22 mouse cellular contexts compared by ENCODE assay signal in the genomic region with DNA sequence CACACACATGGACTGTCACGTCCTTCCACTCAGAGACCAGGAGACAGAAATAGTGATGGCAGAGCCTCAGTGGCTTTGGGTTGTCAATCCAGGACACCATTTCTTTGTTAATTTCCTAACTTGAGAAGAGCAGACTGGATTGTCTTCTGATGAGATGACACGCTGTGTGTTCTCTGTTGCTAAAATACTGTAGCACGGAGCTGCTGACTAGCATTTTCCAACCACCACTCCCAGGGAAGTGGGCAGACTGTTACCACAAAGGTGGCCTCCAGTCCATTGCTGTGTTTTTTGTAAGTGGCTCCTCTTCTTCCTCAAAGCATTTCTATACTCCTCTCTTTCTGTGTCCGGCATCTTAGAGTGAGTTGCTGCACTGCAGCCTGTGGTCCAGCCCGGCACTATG. TPM values are rescaled to one million over a fixed set of nuclear protein-coding genes. Genes with fewer than 3 reads are reported as not detected.
DNase-seq lines count a peak whose midpoint lies in the region; ATAC-seq lines count a peak whose summit lies in the region.
"Had no signal": no experiment of that assay in that cellular context is flagged by ENCODE, and none has a peak within 500 bp of the region (broad histone marks: within the 10 kb centered on the region; RNA-seq: fewer than 3 reads in every experiment).

No protein-coding gene starts in this region.

- ATAC-seq in CD4-positive, CD25-positive, alpha-beta regulatory T cell, adult 4 months: peak; percentile 48
- peak; percentile 45 for ATAC-seq in granulocyte monocyte progenitor cell, adult 5-6 weeks (replicated peaks; ENCODE audit: poor library complexity, severe bottlenecking)
- ATAC-seq in forebrain, embryonic 16.5 days: no peak
- ATAC-seq: hindbrain, embryonic 16.5 days; Patski had no signal

- H3K36me3 ChIP-seq in megakaryocyte, embryonic 14.5 days (replicated peaks; ENCODE audit: low read length): peaks cover 26% of the 10 kb centered on the region
- no peaks in the 10 kb centered on the region for H3K36me3 ChIP-seq in forebrain, embryonic 16.5 days (ENCODE audit: control insufficient read depth, insufficient read depth)
- H3K36me3 ChIP-seq: embryonic facial prominence, embryonic 15.5 days; forebrain, embryonic 12.5 days; heart, embryonic 10.5 days; limb, embryonic 12.5 days; neural tube, embryonic 12.5 days had no signal

- DNase-seq in 416B (ENCODE audit: low read depth): peak; percentile 84
- DNase-seq in layer of hippocampus, adult 11-12 months (ENCODE audit: low spot score): no peak
- no peak for DNase-seq in kidney, postnatal 25 days
- DNase-seq: adrenal gland, postnatal 36 days; cerebellum, adult 9-11 months; embryo, embryonic 11 days; gastrocnemius, postnatal 25 days; kidney, adult 2 months; kidney, postnatal 14 days; layer of hippocampus, adult 9-11 months; lung, embryonic 14.5 days had no signal

- H3K4me3 ChIP-seq in megakaryocyte, embryonic 14.5 days (replicated peaks): peak overlapping the region; percentile 80
- H3K4me3 ChIP-seq in forebrain, embryonic 16.5 days (replicated peaks; ENCODE audit: low read length): no peak overlapping the region
- H3K4me3 ChIP-seq: embryonic facial prominence, embryonic 15.5 days; forebrain, embryonic 12.5 days; heart, embryonic 10.5 days; limb, embryonic 12.5 days; neural tube, embryonic 12.5 days had no signal

- peaks cover 100% of the 10 kb centered on the region for H3K4me1 ChIP-seq in megakaryocyte, embryonic 14.5 days
- no peaks in the 10 kb centered on the region for H3K4me1 ChIP-seq in forebrain, embryonic 16.5 days (replicated peaks; ENCODE audit: control insufficient read depth, insufficient read depth, low read length)

- no peak overlapping the region for H3K4me2 ChIP-seq in forebrain, embryonic 16.5 days (ENCODE audit: low read length)
- H3K4me2 ChIP-seq: embryonic facial prominence, embryonic 15.5 days; forebrain, embryonic 12.5 days; limb, embryonic 12.5 days; lung, embryonic 14.5 days; neural tube, embryonic 12.5 days had no signal

- no peak overlapping the region for H3K9ac ChIP-seq in forebrain, embryonic 16.5 days (replicated peaks; ENCODE audit: low read depth, low read length)
- H3K9ac ChIP-seq: embryonic facial prominence, embryonic 15.5 days; forebrain, embryonic 12.5 days; limb, embryonic 12.5 days; lung, embryonic 14.5 days; neural tube, embryonic 12.5 days had no signal

- no peaks in the 10 kb centered on the region for H3K9me3 ChIP-seq in megakaryocyte, embryonic 14.5 days
- H3K9me3 ChIP-seq in forebrain, embryonic 16.5 days (ENCODE audit: control insufficient read depth, low read length): no peaks in the 10 kb centered on the region
- H3K9me3 ChIP-seq: embryonic facial prominence, embryonic 15.5 days; forebrain, embryonic 12.5 days; heart, embryonic 10.5 days; limb, embryonic 12.5 days; neural tube, embryonic 12.5 days had no signal

- no peaks in the 10 kb centered on the region for H3K27me3 ChIP-seq in megakaryocyte, embryonic 14.5 days (replicated peaks)
- H3K27me3 ChIP-seq in forebrain, embryonic 16.5 days (replicated peaks; ENCODE audit: control insufficient read depth, insufficient read depth, low read length): no peaks in the 10 kb centered on the region
- H3K27me3 ChIP-seq: embryonic facial prominence, embryonic 15.5 days; forebrain, embryonic 12.5 days; neural tube, embryonic 12.5 days; Patski had no signal

- H3K27ac ChIP-seq in forebrain, embryonic 16.5 days (ENCODE audit: low read length): no peak overlapping the region
- H3K27ac ChIP-seq: embryonic facial prominence, embryonic 15.5 days; forebrain, embryonic 12.5 days; heart, embryonic 10.5 days; limb, embryonic 12.5 days; neural tube, embryonic 12.5 days had no signal

- WGBS in forebrain, embryonic 16.5 days: 94% methylated on average over 5 of the region's 5 CpGs

RNA-seq across cellular contexts. Expression of a gene that starts 39.4 kb away (rescaled TPM):
- 10 to 100 TPM; 23.7 to 25.2 TPM for polyA plus RNA-seq in CD4-positive, CD25-positive, alpha-beta regulatory T cell, adult 4 months (2017; shearing (Covaris generic))
- total RNA-seq in granulocyte monocyte progenitor cell, adult 5-6 weeks (2014; fragmentation: Nextera tagmentation): 29.3 TPM in 2 replicates
- total RNA-seq in granulocyte monocyte progenitor cell, adult 5-6 weeks (2017): 15.6 and 16.7 TPM in 2 replicates
- 1.6 and 39.5 TPM in 2 replicates for polyA plus RNA-seq in megakaryocyte, embryonic 14.5 days (2012; ENCODE audit: insufficient read depth, low replicate concordance)
- polyA plus RNA-seq in forebrain, embryonic 16.5 days (2015; fragmentation: Nextera tagmentation; extraction: Ambion mirVana): 10.9 and 11.2 TPM in 2 replicates

RNA-seq across cellular contexts. Expression of a gene that starts 39.6 kb away (rescaled TPM):
- under 1 TPM; 0.30 to 0.57 TPM for polyA plus RNA-seq in CD4-positive, CD25-positive, alpha-beta regulatory T cell, adult 4 months (2017; shearing (Covaris generic))
- total RNA-seq in granulocyte monocyte progenitor cell, adult 5-6 weeks (2014; fragmentation: Nextera tagmentation): 1.3 TPM in 1 of 2 replicates, not detected in the other
- total RNA-seq in granulocyte monocyte progenitor cell, adult 5-6 weeks (2017): 0.62 TPM in 1 of 2 replicates, not detected in the other
- polyA plus RNA-seq in megakaryocyte, embryonic 14.5 days (2012; ENCODE audit: insufficient read depth, low replicate concordance): 0.43 TPM in 1 of 2 replicates, not detected in the other
- 0.50 and 0.57 TPM in 2 replicates for polyA plus RNA-seq in forebrain, embryonic 16.5 days (2015; fragmentation: Nextera tagmentation; extraction: Ambion mirVana)
